Mouse (Mus musculus) neural tube, embryonic 14.5 days (tissue): Measurements from ENCODE around the gene Esrra. TPM values are rescaled to one million over a fixed set of nuclear protein-coding genes. Genes with fewer than 3 reads are reported as not detected.

Experiments
- ATAC-seq: fragments of 200-750 bp; cut with Nextera tagmentation; 2 replicates; pipeline ENCODE4 v1.8.0; 2017; ENCODE audit warnings: low read depth, mild to moderate bottlenecking, moderate TSS enrichment, moderate library complexity
- H3K27ac ChIP-seq: fragments of 300-500 bp; sonication (generic); 2 replicates; pipeline ENCODE4 v1.5.1; 2014; ENCODE audit warnings: low read depth, mild to moderate bottlenecking, control low read depth, low read length, moderate library complexity, mixed read lengths
- H3K27me3 ChIP-seq: fragments of 300-500 bp; sonication (generic); 2 replicates; pipeline ENCODE4 v1.6.1; 2014; ENCODE audit warnings: low read length; ENCODE audit not compliant: control insufficient read depth, insufficient read depth
- H3K36me3 ChIP-seq: fragments of 300-500 bp; sonication (generic); 2 replicates; pipeline ENCODE4 v1.6.1; 2014; ENCODE audit warnings: low read length, mixed read lengths; ENCODE audit not compliant: control insufficient read depth, insufficient read depth
- H3K4me1 ChIP-seq: fragments of 300-500 bp; sonication (generic); 2 replicates; pipeline ENCODE4 v1.6.1; 2014; ENCODE audit warnings: low read length; ENCODE audit not compliant: control insufficient read depth, insufficient read depth
- H3K4me2 ChIP-seq: fragments of 300-500 bp; sonication (generic); 2 replicates; pipeline ENCODE4 v1.6.1; 2014; ENCODE audit warnings: mild to moderate bottlenecking, low read depth, low read length, control low read depth
- H3K4me3 ChIP-seq: fragments of 300-500 bp; sonication (generic); 2 replicates; pipeline ENCODE4 v1.5.1; 2014; ENCODE audit warnings: low read depth, low read length, control low read depth, mixed read lengths
- H3K9ac ChIP-seq: fragments of 300-500 bp; sonication (generic); replicated peaks from 2 replicates; pipeline ENCODE4 v1.6.1; 2014; ENCODE audit warnings: low read depth, mild to moderate bottlenecking, control low read depth, low read length, mixed read lengths
- H3K9me3 ChIP-seq: fragments of 300-500 bp; sonication (generic); 2 replicates; pipeline ENCODE4 v1.6.1; 2016; ENCODE audit warnings: low read length; ENCODE audit not compliant: control insufficient read depth
- whole genome bisulfite sequencing: fragments of 180-500 bp; shearing (Covaris S2); extraction: QIAGEN DNeasy Blood & Tissue Kit; methylation state at CpG from one replicate; pipeline ENCODE4 v1.1.7; 2014; 5-methylcytosine and 5-hydroxymethylcytosine counted together
- polyA plus RNA-seq: library from polyadenylated mRNA; unstranded; fragments of >200 nt; fragmentation: Nextera tagmentation; extraction: Ambion mirVana; gene quantifications from 2 replicates; pipeline ENCODE4 v1.2.1, GENCODE M21; 2014

Gene Esrra
- polyA plus RNA-seq, 1 experiment from 2014 or later = 8.4 TPM

- 0 out of 2 replicates have a peak, but pooled peaks have one; percentile 1 for ATAC-seq
- H3K9me3 ChIP-seq = no peaks in the 10 kb centered on the region
- H3K4me3 ChIP-seq = peak overlapping the region; percentile 85
- H3K4me2 ChIP-seq = peak overlapping the region; percentile 100
- WGBS = 23% methylated on average over 5 of the region's 5 CpGs
- peaks cover 22% of the 10 kb centered on the region for H3K4me1 ChIP-seq
- H3K27ac ChIP-seq = peak overlapping the region; percentile 94
- H3K27me3 ChIP-seq = no peaks in the 10 kb centered on the region
- H3K9ac ChIP-seq = peak overlapping the region; percentile 82
- H3K36me3 ChIP-seq = no peaks in the 10 kb centered on the region
Observed at GRCm38 (mm10) chr19:6942764-6943163, 21.2 kb upstream of the Esrra start.

- H3K4me1 ChIP-seq = peaks cover 22% of the 10 kb centered on the region
Observed at GRCm38 (mm10) chr19:6942249-6942691, 20.7 kb upstream of the Esrra start, which contains the start of gene Gpr137. Gene Gpr137, minus strand, starts transcription at chr19:6942480.

DNA sequence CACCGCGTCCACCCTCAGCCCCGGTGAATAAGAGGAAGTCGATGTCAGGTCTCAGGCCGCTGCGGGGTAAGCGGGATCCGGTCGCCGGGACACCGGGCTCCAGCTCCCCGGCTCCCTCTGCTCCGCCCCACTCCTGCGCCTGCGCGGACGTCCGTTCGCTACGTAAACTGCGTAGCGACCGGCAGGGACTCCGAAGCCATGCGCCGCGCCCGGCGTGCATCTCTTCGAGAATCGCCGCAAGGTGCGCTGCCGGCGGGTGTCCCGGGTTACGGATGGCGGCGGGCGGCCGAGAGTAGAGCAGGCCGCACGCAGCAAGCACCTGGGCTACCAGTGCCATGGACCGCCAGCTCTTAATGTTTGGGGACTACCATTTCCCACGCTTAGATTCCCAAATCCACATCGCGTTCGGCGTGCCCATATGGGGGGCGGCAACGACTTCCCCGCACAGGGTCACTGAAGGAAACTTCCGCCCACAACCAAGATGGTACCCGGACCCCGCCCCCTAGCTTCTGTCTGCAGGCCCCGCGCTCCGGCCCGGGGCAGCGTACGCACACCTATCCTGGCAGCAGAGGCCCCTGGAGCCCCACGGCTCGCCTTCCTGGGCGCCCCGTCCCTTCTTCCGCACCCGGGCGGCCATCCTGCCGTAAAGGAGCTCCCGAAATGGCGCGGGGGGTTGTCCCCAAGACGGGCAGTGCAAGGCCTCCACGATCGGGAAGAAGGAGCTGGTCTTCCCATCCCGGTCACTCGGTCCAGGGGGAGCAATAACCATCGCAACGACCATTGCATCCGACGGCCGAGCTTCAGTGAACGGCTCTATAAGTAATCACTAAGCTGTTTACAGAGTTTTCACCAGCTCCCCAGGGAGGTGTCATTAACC lies 20.0 kb upstream of the Esrra start, which contains the start of gene Bad:
Gene Bad, plus strand, starts transcription at position 490 of the 877 bp plus-strand sequence.
- Histone ChIP-seq H3K9me3 (no peaks in the 10 kb centered on the region), H3K27ac (peak within 1 kb of the TSS; percentile 94), H3K27me3 (no peaks in the 10 kb centered on the region), H3K4me1 (peaks cover 22% of the 10 kb centered on the region), H3K4me3 (peak within 1 kb of the TSS; percentile 85), H3K36me3 (no peaks in the 10 kb centered on the region), H3K4me2 (peak within 1 kb of the TSS; percentile 100), H3K9ac (peak within 1 kb of the TSS; percentile 82)
- WGBS = under 1% methylated on average over 82 of the region's 83 CpGs
- peak; percentile 82 for ATAC-seq

More at GRCm38 (mm10) chr19:6942249-6942691, 20.7 kb upstream of the Esrra start, which contains the start of gene Gpr137:
- H3K9ac ChIP-seq = peak within 1 kb of the TSS; percentile 82
- peak within 1 kb of the TSS; percentile 94 for H3K27ac ChIP-seq
- H3K9me3 ChIP-seq = no peaks in the 10 kb centered on the region
- no peaks in the 10 kb centered on the region for H3K36me3 ChIP-seq
- under 1% methylated on average over 27 of the region's 27 CpGs for WGBS
- peak within 1 kb of the TSS; percentile 85 for H3K4me3 ChIP-seq
- peak within 1 kb of the TSS; percentile 100 for H3K4me2 ChIP-seq
- ATAC-seq = peak; percentile 83
- H3K27me3 ChIP-seq = no peaks in the 10 kb centered on the region

DNA sequence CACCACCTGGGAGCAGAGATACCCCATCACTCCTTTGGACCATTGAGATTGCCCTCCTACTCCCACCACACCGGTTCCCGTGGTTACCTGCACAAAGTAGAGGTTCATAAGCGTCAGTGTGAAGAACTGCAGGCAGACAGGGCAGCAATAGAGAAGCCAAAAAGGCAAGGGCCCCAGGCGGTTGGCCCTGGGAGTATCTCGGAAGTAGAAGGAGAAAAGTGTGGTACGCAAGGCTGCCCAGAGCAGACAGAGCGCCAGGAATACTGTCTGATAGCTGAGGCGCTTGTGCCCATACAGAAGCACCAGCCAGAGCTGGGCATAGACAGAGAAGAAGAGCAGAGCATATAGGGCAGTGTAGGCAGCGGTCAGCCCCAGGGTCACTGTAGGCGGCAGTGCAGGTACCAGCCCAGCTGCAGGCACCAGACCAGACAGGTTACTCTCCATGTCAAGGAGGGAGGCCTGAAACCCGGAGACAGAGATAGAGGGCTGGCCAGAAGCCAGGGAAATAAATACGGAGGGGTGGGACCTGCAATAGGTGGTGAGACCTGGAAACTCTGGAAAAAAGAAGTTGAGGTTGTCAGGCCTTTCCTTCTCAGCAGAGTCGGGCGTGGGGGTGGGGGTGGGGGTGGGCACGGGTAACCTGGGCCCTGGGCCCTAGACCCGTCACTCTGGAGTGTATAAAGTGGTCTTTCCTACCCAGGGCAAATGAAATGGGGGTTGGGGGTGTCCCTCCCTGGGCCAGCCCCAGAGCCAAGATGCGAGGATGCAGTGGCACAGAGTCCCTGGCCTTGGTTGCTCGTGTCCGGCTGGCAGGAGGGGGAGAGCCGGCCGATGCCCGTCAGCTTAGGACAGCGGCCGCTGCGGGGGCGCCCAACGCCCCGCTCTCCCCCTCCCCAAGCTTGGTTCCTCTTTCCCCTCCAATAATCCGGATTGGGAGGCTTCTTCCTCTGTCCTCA lies 19.1 kb upstream of the Esrra start:
- Histone ChIP-seq H3K4me3 (peak overlapping the region; percentile 85), H3K27ac (peak overlapping the region; percentile 48; the same call in 1 of the 2 replicates), H3K4me2 (peak overlapping the region; percentile 100), H3K9ac (peak overlapping the region; percentile 82), H3K27me3 (peaks cover 7% of the 10 kb centered on the region), H3K36me3 (no peaks in the 10 kb centered on the region), H3K9me3 (no peaks in the 10 kb centered on the region), H3K4me1 (peaks cover 22% of the 10 kb centered on the region)
- WGBS = 24% methylated on average over 28 of the region's 29 CpGs
- ATAC-seq = peak; percentile 4; the same call in 1 of the 2 replicates

GRCm38 (mm10) chr19:6939106-6940002 lies 17.7 kb upstream of the Esrra start:
- Histone ChIP-seq H3K4me3 (peak overlapping the region; percentile 85; the same call in 1 of the 2 replicates), H3K27ac (no peak overlapping the region), H3K9me3 (no peaks in the 10 kb centered on the region), H3K4me2 (peak overlapping the region; percentile 100), H3K4me1 (peaks cover 22% of the 10 kb centered on the region), H3K36me3 (no peaks in the 10 kb centered on the region), H3K27me3 (peaks cover 11% of the 10 kb centered on the region), H3K9ac (peak overlapping the region; percentile 82)
- no peak for ATAC-seq
- 88% methylated on average over 20 of the region's 20 CpGs for WGBS

GRCm38 (mm10) chr19:6937541-6938465 lies 16.2 kb upstream of the Esrra start:
- no peak overlapping the region for H3K4me2 ChIP-seq
- ATAC-seq = no peak
- WGBS = 80% methylated on average over 16 of the region's 16 CpGs
- no peaks in the 10 kb centered on the region for H3K9me3 ChIP-seq
- H3K27ac ChIP-seq = no peak overlapping the region
- H3K4me3 ChIP-seq = no peak overlapping the region
- peaks cover 31% of the 10 kb centered on the region for H3K4me1 ChIP-seq
- H3K36me3 ChIP-seq = no peaks in the 10 kb centered on the region
- H3K27me3 ChIP-seq = peaks cover 27% of the 10 kb centered on the region
- no peak overlapping the region for H3K9ac ChIP-seq

GRCm38 (mm10) chr19:6936299-6936698 lies 14.7 kb upstream of the Esrra start:
- H3K36me3 ChIP-seq = no peaks in the 10 kb centered on the region
- no peaks in the 10 kb centered on the region for H3K9me3 ChIP-seq
- H3K9ac ChIP-seq = no peak overlapping the region
- H3K4me3 ChIP-seq = no peak overlapping the region
- H3K4me1 ChIP-seq = peaks cover 30% of the 10 kb centered on the region
- no peak for ATAC-seq
- no peak overlapping the region for H3K4me2 ChIP-seq
- H3K27me3 ChIP-seq = peaks cover 38% of the 10 kb centered on the region
- WGBS = 23% methylated on average over 3 of the region's 3 CpGs
- H3K27ac ChIP-seq = no peak overlapping the region
